Mouse (Mus musculus): Measurements from ENCODE around the gene Plekhh3. TPM values are rescaled to one million over a fixed set of nuclear protein-coding genes. Genes with fewer than 3 reads are reported as not detected.
A peak's percentile ranks its signal among the peaks of the same experiment; 100 is the strongest.

Plekhh3 gene
- polyA plus RNA-seq, 2 experiments: 17.4 to 20.5 TPM

DNA sequence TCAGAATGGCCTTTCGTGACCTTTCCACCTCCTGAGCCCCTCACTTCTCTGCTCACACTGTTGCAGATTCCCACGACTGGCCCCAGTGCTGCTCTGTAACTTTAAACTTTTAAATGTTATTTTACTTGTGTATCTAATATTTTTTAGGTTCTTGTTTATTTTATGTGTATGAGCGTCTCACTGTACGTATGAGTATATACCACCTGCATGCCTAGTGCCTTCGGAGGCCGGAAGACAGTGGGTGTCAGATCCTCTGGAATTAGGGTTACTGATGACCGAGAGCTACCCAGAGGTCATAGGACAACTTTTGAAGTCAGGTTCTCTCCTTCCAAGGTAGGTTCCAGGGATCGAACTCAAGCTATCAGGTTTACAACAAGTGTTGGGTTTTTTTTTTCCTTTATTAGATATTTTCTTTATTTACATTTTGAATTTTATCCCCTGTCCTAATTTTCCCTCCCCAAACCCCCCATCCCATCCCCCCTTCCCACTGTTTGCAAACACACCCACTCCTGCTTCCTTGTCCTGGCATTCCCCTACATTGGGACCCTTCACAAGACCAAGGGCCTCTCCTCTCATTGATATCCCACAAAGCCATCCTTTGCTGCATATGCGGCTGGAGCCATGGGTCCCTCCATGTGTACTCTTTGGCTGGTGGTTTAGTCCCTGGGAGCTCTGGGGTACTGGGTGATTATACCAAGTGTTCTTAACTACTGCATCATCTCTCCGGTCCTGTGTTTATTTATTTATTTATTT lies 28.8 kb downstream of the Plekhh3 start:
- Histone ChIP-seq H3K27ac (replicated peaks; ENCODE audit: low read depth, low read length) (no peak overlapping the region), H3K9ac (ENCODE audit: low read depth, low read length, severe bottlenecking) (no peak overlapping the region), H3K4me3 (replicated peaks; ENCODE audit: low read length) (no peak overlapping the region), H3K36me3 (ENCODE audit: control insufficient read depth, insufficient read depth, low read length) (no peaks in the 10 kb centered on the region), H3K9me3 (ENCODE audit: control insufficient read depth, low read length) (no peaks in the 10 kb centered on the region), H3K27me3 (ENCODE audit: control insufficient read depth, insufficient read depth, low read length) (no peaks in the 10 kb centered on the region), H3K4me1 (ENCODE audit: control insufficient read depth, insufficient read depth, low read length) (no peaks in the 10 kb centered on the region), H3K4me2 (replicated peaks; ENCODE audit: low read depth, low read length, severe bottlenecking) (no peak overlapping the region)
- ATAC-seq (ENCODE audit: low FRiP score, low read depth) (no peak), DNase-seq (ENCODE audit: low spot score) (no peak)
- 86% methylated on average over 10 of the region's 10 CpGs for WGBS
- no peak for TF ChIP-seq POLR2A (IDR thresholded peaks at IDR 0.05; ENCODE audit: borderline replicate concordance, extremely low read depth, insufficient read depth, insufficient read length)

GRCm38 (mm10) chr11:101141088-101141487 lies 30.1 kb downstream of the Plekhh3 start:
- 79% methylated on average over 8 of the region's 8 CpGs for WGBS
- no peak for ATAC-seq (ENCODE audit: low FRiP score, low read depth)
- DNase-seq (ENCODE audit: low spot score): no peak
- no peaks in the 10 kb centered on the region for H3K36me3 ChIP-seq (ENCODE audit: control insufficient read depth, insufficient read depth, low read length)
- no peak overlapping the region for H3K4me2 ChIP-seq (replicated peaks; ENCODE audit: low read depth, low read length, severe bottlenecking)
- no peak overlapping the region for H3K9ac ChIP-seq (ENCODE audit: low read depth, low read length, severe bottlenecking)
- no peak overlapping the region for H3K27ac ChIP-seq (replicated peaks; ENCODE audit: low read depth, low read length)
- TF ChIP-seq POLR2A (IDR thresholded peaks at IDR 0.05; ENCODE audit: borderline replicate concordance, extremely low read depth, insufficient read depth, insufficient read length): no peak
- no peaks in the 10 kb centered on the region for H3K4me1 ChIP-seq (ENCODE audit: control insufficient read depth, insufficient read depth, low read length)
- H3K27me3 ChIP-seq (ENCODE audit: control insufficient read depth, insufficient read depth, low read length): no peaks in the 10 kb centered on the region
- no peaks in the 10 kb centered on the region for H3K9me3 ChIP-seq (ENCODE audit: control insufficient read depth, low read length)
- H3K4me3 ChIP-seq (replicated peaks; ENCODE audit: low read length): no peak overlapping the region

- H3K4me3 ChIP-seq (replicated peaks; ENCODE audit: low read length): peak overlapping the region; percentile 24
- peak overlapping the region; percentile 49 for H3K4me2 ChIP-seq (replicated peaks; ENCODE audit: low read depth, low read length, severe bottlenecking)
- no peak overlapping the region for H3K27ac ChIP-seq (replicated peaks; ENCODE audit: low read depth, low read length)
- no peak for ATAC-seq (ENCODE audit: low FRiP score, low read depth)
- peak overlapping the region; percentile 31 for H3K9ac ChIP-seq (ENCODE audit: low read depth, low read length, severe bottlenecking)
- WGBS: 36% methylated on average over 27 of the region's 27 CpGs
- no peaks in the 10 kb centered on the region for H3K4me1 ChIP-seq (ENCODE audit: control insufficient read depth, insufficient read depth, low read length)
- no peaks in the 10 kb centered on the region for H3K27me3 ChIP-seq (ENCODE audit: control insufficient read depth, insufficient read depth, low read length)
- DNase-seq (ENCODE audit: low spot score): peak; percentile 49
- no peaks in the 10 kb centered on the region for H3K36me3 ChIP-seq (ENCODE audit: control insufficient read depth, insufficient read depth, low read length)
- no peak for TF ChIP-seq POLR2A (IDR thresholded peaks at IDR 0.05; ENCODE audit: borderline replicate concordance, extremely low read depth, insufficient read depth, insufficient read length)
- no peaks in the 10 kb centered on the region for H3K9me3 ChIP-seq (ENCODE audit: control insufficient read depth, low read length)
Measured at GRCm38 (mm10) chr11:101140164-101140819, 30.9 kb downstream of the Plekhh3 start.

- Histone ChIP-seq H3K4me3 (replicated peaks; ENCODE audit: low read length) (peak overlapping the region; percentile 7; the same call in 1 of the 2 replicates), H3K9me3 (ENCODE audit: control insufficient read depth, low read length) (no peaks in the 10 kb centered on the region), H3K36me3 (ENCODE audit: control insufficient read depth, insufficient read depth, low read length) (no peaks in the 10 kb centered on the region), H3K9ac (ENCODE audit: low read depth, low read length, severe bottlenecking) (no peak overlapping the region), H3K27me3 (ENCODE audit: control insufficient read depth, insufficient read depth, low read length) (no peaks in the 10 kb centered on the region), H3K27ac (replicated peaks; ENCODE audit: low read depth, low read length) (no peak overlapping the region), H3K4me1 (ENCODE audit: control insufficient read depth, insufficient read depth, low read length) (no peaks in the 10 kb centered on the region), H3K4me2 (replicated peaks; ENCODE audit: low read depth, low read length, severe bottlenecking) (peak overlapping the region; percentile 15; the same call in 1 of the 2 replicates)
- TF ChIP-seq POLR2A (IDR thresholded peaks at IDR 0.05; ENCODE audit: borderline replicate concordance, extremely low read depth, insufficient read depth, insufficient read length): no peak
- WGBS: 22% methylated on average over 15 of the region's 15 CpGs
- no peak for DNase-seq (ENCODE audit: low spot score)
- ATAC-seq (ENCODE audit: low FRiP score, low read depth): no peak
Measured at GRCm38 (mm10) chr11:101138536-101139181, 32.5 kb downstream of the Plekhh3 start.

DNA sequence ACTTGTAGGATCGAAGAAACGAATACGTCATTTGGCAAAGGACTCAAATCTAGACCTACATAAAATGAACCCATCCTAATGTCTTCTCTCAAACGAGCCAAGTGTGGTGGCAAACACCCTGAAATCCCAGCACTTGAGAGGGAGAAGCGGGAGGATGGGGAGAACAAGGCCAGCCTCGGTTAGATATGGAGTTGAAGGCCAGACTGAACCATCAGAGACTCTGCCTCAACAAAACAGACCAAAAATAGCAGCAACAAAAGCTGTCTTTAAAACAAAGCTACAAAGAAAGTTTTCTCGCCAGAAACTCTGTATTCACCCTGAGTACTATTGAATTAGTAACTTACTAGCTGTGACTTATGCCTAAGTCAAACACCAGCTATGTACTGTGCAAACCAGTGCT lies 34.2 kb downstream of the Plekhh3 start:
- no peak overlapping the region for H3K27ac ChIP-seq (replicated peaks; ENCODE audit: low read depth, low read length)
- 80% methylated on average over 7 of the region's 7 CpGs for WGBS
- H3K9me3 ChIP-seq (ENCODE audit: control insufficient read depth, low read length): no peaks in the 10 kb centered on the region
- H3K4me2 ChIP-seq (replicated peaks; ENCODE audit: low read depth, low read length, severe bottlenecking): no peak overlapping the region
- no peak for ATAC-seq (ENCODE audit: low FRiP score, low read depth)
- H3K27me3 ChIP-seq (ENCODE audit: control insufficient read depth, insufficient read depth, low read length): no peaks in the 10 kb centered on the region
- no peak for TF ChIP-seq POLR2A (IDR thresholded peaks at IDR 0.05; ENCODE audit: borderline replicate concordance, extremely low read depth, insufficient read depth, insufficient read length)
- no peaks in the 10 kb centered on the region for H3K4me1 ChIP-seq (ENCODE audit: control insufficient read depth, insufficient read depth, low read length)
- H3K4me3 ChIP-seq (replicated peaks; ENCODE audit: low read length): no peak overlapping the region
- H3K9ac ChIP-seq (ENCODE audit: low read depth, low read length, severe bottlenecking): no peak overlapping the region
- DNase-seq (ENCODE audit: low spot score): no peak
- H3K36me3 ChIP-seq (ENCODE audit: control insufficient read depth, insufficient read depth, low read length): no peaks in the 10 kb centered on the region

All from limb, embryonic 14.5 days (tissue).